ENCODE assay signal across 14 mouse cellular contexts in genomic region chr4:140433744-140434542, GRCm38 (mm10).
DNase-seq lines count a peak whose midpoint lies in the region; ATAC-seq and TF ChIP-seq lines count a peak whose summit lies in the region.
"Had no signal": no experiment of that assay in that cellular context is flagged by ENCODE, and none has a peak within 500 bp of the region (broad histone marks: within the 10 kb centered on the region; RNA-seq: fewer than 3 reads in every experiment).

No protein-coding gene starts in this region.

- intact Hi-C loops in gastrocnemius, adult 2 months (cut with DNase I) = no loop called here
- intact Hi-C loops in gastrocnemius, postnatal 36 days (cut with DNase I) = no loop called here
- intact Hi-C loops in heart, postnatal 25 days (cut with DNase I) = no loop called here

- DNase-seq in gastrocnemius, adult 2 months = peak; percentile 32
- DNase-seq in gastrocnemius, postnatal 36 days = no peak
- DNase-seq in MN1 (ENCODE audit: low spot score) (peak; percentile 28), liver (no peak)
- peak; percentile 42 for DNase-seq in heart, postnatal 25 days (ENCODE audit: low spot score)
- peak; percentile 27 to 49 for DNase-seq in lung, adult 18-20 months
- DNase-seq: cerebellum, postnatal 25 days; right cerebral cortex, postnatal 14 days; thymus, postnatal 25 days had no signal

- no peak overlapping the region for H3K27ac ChIP-seq in gastrocnemius, adult 2 months
- H3K27ac ChIP-seq: embryonic facial prominence, embryonic 15.5 days; liver, embryonic 14.5 days; neural tube, embryonic 12.5 days had no signal

- ATAC-seq in monocyte, adult 5-6 weeks (replicated peaks; ENCODE audit: insufficient number of reproducible peaks, low FRiP score, low TSS enrichment, poor library complexity, severe bottlenecking) = no peak
- ATAC-seq in erythroblast, adult 5-6 weeks (replicated peaks; ENCODE audit: low FRiP score, poor library complexity, severe bottlenecking) = no peak

- H3K4me3 ChIP-seq in gastrocnemius, adult 2 months = no peak overlapping the region
- H3K4me3 ChIP-seq: embryonic facial prominence, embryonic 15.5 days; neural tube, embryonic 12.5 days had no signal

- no peak for TF ChIP-seq CTCF in gastrocnemius, adult 2 months (IDR thresholded peaks at IDR 0.05)

Comparison
In these comparisons a context has a peak if more than half of its experiments do, and no peak if none do; other contexts are left out.
1. DNase-seq: peak in gastrocnemius, adult 2 months (single experiment), MN1 (single experiment), heart, postnatal 25 days (single experiment) and lung, adult 18-20 months (2 of 2); none in gastrocnemius, postnatal 36 days (0 of 2) and liver (single experiment).